Mouse (Mus musculus) liver (tissue): ENCODE results near the gene Cfap61.
A peak's percentile ranks its signal among the peaks of the same experiment; 100 is the strongest.

ENCODE experiments used
- DNase-seq: peaks from one replicate; pipeline ENCODE4 v3.0.0-alpha.2; 2020; ENCODE audit warnings: mixed read lengths

Cfap61 gene

DNA sequence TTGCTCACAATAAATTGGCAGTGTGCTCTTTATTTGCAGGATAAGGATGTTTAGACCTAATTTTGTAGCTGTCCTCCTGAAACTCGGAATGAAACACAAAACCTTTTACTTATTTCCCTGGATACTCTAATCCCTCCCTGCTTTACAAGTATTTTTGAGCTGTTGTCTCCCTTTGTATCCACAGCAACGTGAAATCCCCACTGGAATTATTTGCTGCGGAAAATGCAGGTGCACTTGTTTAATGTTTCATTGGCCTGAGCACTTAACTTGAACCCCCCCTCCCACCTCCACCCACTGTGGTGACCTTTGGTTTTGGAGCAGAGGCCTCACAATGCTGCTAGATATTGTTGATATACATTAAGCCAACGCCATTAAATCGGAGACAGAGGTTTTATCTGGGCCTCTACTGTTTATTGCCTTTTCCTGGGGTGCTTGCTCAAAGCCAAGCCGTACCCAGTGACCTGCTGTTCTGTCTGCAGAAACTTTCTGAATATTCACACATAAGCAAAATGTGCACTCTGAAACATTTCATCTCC, 154.6 kb downstream of the Cfap61 start:
- no peak for DNase-seq

DNA sequence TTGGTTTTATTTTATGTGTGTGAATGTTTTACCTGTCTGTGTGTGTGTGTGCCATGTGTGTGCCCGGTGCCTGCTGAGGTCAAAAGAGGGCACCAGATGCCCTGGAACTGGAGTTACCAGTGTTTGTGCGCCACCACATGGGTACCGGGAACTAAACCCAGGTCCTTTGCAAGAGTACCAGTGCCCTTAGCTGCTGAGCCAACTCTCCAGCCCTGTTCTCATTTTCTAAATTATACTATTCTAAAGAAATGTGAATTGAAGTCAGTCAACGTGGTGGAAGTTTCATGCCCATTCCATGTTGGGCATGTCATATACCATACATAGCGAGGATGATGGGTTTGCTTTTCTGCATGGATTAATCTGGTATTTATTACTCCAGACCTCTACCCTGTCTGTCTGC, 162.9 kb downstream of the Cfap61 start:
- DNase-seq = no peak

DNA sequence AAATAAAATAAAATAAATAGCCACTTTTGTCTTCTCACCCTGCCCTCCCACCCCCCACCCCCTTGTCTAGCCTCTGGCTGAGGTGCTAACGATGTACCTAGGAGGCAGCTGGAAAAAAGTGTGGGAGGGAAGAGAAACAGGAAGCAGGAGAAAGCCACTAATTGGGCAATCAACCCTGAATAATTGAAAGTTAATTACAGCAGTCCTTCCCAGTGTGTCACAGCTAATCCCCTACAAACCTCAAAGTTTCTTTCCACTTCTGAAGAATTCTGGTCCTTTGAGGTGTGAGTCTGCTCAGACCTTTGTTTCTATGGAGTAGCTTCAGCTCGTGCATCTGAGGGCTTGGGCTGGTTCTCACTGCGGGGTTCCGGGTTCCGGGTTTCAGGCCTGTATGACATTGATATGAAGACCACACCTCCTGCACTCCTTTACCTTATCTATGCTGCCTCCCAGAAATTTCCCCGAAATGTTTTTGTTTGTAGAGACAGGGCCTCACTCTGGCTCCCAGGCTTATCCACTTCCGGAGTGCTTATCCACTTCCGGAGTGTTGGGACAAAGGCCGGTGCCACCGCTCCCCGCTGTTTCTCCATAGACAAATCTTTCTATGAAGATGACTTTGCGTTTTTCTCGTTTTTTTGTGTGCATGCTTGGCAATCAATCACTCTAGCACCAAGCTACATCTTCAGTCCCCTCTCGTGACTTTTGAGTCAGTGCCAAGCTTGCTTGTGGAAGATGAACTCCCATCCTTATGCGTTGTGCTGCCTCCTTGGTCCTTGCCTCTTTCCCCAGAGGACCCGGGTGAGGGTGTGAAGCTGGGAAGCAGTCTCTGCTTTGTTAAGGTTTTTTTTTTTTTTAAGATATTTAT, 164.5 kb downstream of the Cfap61 start:
- DNase-seq = peak; percentile 87

DNA sequence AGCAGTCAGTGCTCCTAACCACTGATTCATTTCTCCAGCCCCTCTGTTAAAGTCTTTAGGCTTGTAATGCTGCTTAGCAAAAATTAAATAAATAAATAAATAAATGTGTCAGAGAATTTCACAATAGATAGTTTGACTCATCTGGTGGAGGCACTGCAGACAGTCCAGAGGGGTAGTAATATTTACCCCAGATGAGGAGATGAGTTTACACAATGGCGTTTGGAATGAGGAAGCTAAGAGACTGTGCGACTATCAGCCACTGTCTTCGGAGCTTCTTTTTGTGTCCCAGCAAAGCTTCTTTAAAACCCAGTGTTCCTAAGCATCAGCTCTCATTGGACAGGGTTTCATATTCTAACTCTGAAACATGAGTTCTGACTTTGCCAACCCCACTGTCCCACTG, 165.3 kb downstream of the Cfap61 start:
- no peak for DNase-seq

DNA sequence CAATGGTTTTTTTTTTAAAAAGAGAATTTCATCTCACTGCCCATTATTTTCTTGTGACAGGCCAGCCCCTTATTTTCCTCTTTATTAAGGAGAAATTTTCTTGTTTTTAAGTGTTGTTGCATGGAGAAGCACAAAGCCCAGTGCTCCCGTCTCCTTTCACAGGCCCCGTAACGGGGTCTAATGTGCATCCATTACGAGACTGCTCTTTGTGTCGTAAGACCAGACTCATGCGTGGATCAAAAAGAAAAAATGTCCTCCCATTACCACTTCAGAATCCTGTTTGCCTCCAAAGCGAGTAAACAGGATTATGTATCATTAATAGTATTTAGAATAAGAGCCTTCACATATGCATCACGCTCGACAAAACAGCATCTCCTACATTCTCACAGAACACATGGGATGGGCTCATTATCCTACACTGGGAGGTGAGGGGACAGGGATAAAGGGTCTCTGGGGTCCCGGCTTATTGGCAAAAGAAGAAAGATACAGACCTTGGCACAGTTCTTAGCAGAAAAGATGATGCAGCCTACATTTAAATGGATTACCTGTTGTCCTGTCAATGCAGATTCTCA, 166.0 kb downstream of the Cfap61 start:
- DNase-seq = no peak

DNA sequence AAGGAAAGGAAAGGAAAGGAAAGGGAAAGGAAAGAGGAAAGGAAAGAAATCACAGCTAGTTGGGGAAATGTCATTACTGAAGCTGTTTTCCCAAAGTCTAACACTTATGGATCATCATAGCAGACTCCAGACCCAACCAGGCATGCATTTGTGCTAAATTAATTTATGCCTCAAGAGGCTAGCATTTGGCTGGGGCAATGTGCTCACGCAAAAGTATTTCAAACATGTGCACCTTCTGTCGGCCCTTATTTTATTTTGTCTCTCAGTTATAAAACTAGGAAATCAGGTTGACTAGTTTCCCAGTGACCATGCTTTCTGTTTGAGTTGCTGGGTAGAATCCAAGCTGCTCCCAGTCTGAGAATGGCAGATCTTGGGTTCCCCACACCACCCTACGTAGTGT, 168.0 kb downstream of the Cfap61 start:
- no peak for DNase-seq

DNA sequence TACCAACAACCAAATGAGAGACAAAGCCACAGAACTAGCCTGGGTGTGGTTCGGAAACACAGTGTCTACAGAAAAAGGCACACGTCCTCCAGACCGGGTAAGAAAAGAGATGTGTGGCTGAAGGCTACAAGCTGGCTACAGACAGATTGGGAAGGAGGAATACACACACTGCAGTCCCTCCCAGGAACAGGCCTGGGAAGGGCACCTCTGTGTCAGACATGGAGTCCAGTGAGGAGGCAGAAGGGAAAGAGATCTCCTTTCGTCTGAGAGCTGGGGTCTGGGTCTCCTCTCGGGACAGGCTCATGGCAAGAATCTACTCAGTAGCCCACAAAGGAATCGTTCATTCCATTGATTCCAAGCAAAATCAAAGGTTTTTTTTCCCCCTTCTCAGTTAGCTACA, 170.8 kb downstream of the Cfap61 start:
- DNase-seq = no peak

DNA sequence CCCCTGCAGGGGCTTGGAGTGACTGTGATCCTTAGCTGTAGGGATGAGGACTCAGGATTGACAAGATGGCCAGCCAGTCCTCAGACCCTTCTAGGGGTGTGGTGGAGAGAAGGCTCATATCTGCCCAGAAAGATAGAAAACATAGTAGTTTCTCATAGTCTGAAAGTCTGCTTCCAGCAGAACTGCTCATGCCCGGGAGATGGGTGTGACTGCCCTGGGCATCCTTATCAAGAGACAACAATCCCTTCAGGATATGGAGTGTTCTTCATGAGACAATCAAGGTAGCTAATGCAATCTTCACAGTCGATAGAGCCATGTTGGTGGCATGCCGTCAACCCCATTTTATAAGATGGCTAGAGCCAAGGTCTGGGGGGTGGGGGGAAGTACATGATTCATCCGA, 173.4 kb downstream of the Cfap61 start:
- DNase-seq = peak; percentile 6

DNA sequence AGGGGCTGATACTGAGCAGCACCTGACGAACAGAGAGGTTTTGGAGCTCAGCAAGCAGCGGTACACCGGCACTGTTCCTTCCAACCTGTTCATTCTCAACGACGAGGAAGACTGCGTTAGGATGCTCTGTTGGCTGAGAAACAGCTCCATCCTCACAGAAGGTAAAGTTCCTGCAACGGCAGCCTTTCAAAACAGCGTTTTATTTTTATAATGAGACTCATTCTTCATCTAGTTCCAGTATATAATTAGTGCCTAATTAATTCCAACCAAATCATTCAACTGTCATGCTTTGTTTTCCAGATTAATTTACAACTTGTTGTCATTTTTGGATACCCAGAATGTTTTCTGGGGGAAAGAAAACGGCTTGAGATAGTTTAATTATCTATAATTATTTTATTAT, 175.3 kb downstream of the Cfap61 start:
- no peak for DNase-seq

DNA sequence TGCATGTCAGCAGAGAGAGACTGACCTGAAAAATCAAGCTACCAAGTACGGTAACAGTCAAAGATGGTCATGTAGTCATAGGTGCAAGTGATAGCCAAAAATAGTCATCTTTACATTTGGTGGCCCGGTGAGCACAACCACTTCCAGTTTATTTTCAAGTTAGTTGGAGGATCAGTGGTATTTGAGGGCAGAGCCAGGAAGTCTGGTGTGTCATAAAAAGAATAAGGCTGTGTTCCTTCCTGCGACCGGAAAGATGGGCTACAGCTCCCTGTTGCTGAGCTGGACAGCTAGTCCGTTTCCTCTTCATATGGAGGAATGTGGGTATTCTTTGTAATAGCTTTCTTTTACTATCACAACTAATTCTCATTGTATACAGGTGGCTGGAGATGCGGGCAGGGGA, 181.7 kb downstream of the Cfap61 start:
- no peak for DNase-seq

DNA sequence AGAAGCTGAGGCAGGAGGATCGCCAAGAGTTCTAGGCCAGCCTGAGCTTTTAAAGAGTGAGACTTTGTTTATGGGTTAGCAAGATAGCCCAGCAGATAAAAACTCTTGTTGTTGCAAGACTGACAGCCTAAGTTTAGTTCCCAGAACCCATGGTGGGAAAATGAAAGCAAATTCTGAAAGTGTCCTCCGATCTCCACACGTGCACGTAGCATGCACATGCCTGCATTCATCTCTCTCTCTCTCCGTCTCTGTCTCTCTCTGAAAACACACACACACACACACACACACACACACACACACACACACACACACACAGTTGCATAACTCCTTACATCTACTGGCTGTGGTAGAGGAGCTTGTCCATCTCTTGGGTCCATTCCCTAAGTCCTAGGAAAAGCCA, 182.1 kb downstream of the Cfap61 start:
- no peak for DNase-seq

DNA sequence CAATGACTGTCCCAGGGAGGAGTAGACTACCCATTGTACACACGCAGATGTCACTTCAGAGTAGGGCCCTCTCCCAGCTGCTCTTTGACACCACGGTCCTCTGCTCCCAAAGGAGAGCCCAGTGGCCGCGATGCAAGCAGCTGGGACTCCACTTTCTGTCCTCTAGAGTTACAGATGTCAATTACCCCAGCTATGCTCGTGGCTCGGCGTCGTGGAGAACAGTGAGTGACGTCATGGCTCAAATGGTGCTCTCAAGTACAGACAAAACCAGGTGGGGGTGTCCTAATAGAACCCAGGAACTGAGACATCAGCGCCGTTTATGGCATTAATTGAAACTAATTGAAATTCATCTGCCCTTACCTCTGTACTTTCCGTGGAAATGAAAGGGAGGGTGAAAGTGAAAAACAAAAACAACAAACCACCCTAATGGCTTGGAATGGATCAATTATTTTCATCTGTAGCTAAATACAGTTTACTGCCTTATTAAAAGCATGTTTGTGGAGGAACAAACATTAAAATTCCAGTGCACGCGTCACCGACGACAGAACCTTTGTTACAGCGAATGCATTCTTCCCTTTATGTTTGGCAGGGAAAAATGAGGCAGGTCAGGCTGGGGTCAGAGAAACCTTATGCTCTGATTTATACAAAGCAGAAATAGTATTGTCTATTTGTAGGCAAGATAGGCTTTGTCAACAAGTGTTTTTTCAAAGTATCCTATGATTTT, 182.8 kb downstream of the Cfap61 start:
- no peak for DNase-seq

DNA sequence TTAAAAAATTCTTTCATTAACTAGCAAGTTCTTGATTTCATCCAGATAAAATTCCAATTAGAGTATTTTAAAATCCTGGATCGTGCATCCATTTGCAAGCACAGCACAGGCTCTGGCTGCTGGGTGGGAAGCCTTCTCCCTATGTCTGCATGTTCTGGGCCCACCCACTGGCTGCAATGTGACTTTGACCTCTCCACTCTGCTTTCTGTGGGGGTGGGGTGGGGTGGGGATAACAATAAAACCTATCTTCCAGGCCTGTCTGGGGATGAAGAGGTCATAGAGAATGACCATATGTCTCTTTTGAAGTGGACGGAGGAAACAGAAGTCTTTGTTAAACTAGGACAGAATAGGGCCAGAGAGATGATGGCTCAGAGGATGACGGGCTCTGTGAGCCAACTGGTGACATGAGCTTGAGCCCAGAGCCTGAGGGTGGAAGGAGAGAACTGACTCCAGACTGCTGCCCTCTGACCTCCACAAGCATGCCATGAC, 183.4 kb downstream of the Cfap61 start:
- no peak for DNase-seq

DNA sequence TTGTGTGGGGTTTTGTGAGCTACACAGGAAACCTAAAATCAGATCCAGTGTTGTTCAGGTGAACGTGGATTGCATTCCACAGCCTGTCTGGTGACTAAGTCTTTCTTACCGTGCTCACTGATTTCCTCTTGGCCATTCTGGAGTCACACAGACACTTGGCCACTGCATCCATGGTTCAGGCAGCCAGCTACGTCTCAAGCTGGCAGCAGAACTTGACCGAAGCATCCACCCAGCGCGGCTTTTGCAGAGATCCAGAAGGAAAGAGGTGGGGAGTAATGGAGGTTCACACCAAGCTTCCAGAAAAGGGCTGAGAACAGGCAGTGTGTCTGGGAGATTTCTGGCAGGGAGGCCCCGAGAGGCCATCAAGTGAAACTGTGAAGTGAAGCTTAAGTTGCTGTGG, 187.0 kb downstream of the Cfap61 start:
- no peak for DNase-seq

DNA sequence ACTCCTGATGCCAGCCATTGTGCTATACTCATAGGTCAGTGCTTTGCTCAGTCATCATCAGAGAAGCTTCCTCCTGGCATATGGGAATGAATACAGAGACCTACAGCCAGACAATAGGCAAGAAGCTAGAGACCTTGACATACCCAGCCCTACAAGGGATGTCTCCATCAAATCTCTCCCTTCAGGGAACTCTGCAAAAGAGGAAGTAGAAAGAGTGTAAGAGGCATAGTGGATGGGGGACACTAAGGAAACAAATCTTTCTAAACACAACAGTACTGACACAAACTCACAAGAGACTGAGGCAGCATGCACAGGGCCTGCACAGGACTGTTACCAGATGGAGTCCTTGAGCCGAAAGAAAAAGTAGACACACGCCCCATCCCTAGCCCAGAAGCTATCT, 190.5 kb downstream of the Cfap61 start:
- DNase-seq = no peak

DNA sequence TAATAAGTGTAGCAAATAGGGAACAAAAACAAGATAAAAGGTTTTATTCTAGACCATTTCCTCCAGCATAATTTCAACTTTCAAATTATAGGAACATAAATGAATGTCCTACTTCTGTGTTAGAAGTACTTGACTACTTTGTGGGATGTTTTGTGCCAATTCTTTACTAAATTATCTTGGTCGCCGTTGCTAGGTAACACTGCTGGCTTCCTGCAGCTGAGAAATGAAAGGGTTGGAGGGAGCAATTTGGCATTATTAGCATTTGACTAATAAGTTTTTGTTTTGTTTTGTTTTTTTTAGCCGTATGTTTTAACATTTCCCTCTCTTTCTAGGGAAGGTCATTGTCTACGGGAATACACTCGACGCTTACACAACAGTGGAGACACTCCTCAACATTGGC, 194.0 kb downstream of the Cfap61 start:
- no peak for DNase-seq

DNA sequence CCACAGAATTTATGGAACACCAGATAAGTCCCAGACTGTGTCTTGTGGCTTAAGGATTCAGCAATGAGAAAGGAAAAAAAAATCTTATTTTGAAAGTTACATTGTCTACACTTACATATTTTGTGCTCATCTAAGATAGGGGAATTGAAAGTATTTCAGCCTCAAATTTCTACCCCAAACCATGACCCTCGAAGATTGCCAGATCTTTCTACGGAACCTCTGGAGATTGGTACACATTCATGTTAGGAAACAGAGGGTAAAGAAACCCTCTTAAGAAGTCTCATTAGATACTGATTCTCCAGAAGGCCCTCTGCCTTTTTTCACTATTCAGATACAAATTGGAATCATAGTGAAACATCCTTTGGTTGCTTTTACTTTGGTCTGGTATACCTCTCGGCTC, 195.9 kb downstream of the Cfap61 start:
- DNase-seq = no peak

DNA sequence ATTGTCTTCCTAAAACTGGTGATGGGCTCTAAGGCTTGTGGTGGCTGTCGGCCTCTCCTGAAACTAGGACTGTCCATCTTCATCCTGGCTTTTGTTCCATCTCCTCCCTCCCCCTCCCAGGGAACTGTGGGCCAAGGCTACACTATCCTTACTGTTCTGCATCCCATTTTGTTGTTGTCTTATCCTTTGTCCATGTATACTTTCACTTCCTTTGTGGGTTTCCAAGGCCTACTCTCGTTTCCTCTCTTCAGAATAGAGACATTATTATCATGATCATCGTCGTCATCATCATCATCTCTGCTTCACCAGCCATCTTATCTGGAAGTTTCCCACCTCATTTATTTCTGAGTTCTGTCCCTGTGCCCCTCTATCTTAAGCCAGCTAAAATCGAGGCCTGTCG, 199.7 kb downstream of the Cfap61 start:
- DNase-seq = no peak

DNA sequence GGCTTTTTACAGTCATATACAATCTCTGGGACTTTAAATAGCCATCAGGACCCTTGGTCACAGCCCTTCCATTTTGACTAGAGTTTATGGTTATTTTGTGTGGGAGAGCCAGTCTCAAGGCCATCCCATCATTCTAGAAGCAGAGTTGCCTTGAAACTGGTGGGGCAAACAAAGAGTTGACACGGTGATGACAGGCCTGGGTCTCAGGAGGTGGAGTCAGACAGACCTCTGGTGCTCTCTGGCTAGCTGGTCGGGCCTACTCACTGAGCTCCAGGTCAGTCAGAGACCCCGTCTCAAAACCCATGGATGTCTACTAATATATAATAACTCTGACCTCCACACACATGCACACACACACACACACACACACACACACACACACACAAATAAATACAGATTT, 206.1 kb downstream of the Cfap61 start:
- DNase-seq = no peak

DNA sequence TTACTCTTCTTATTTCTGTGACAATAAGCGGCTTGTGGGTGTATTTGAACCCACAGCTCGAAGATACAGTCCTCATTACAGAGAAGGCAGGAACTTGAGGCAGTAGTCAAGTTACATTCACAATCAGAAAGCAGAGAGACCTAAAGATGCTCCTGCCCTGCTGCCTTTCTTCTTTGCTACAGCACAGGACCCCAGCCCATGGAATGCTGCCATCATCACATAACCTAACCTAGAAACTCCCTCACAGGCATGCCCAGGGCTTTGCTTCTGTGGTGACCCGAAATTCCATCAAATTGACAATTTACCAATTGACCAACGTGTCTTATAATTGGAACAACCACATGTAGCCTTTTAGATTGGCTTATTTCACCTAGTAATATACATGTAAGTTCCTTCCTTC, 212.7 kb downstream of the Cfap61 start:
- no peak for DNase-seq

DNA sequence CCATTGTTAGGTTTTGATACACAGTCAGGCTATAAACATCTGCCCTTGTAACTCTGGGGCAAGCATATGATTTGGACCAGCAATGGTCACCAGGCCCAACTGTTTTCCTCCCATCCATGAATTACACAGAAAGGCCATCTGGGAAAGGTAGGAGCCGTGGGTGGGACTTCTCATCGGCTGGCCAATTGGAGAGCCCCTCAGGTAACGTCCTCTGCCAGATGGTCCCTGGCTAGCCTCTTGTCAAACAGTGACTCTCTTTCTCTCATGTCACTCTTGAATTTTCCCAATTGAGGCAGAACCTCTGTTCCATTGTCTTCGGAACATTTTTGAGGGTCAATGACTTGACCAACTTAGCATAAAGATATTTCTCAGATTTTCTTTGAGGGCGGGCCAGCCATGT, 213.2 kb downstream of the Cfap61 start:
- no peak for DNase-seq

DNA sequence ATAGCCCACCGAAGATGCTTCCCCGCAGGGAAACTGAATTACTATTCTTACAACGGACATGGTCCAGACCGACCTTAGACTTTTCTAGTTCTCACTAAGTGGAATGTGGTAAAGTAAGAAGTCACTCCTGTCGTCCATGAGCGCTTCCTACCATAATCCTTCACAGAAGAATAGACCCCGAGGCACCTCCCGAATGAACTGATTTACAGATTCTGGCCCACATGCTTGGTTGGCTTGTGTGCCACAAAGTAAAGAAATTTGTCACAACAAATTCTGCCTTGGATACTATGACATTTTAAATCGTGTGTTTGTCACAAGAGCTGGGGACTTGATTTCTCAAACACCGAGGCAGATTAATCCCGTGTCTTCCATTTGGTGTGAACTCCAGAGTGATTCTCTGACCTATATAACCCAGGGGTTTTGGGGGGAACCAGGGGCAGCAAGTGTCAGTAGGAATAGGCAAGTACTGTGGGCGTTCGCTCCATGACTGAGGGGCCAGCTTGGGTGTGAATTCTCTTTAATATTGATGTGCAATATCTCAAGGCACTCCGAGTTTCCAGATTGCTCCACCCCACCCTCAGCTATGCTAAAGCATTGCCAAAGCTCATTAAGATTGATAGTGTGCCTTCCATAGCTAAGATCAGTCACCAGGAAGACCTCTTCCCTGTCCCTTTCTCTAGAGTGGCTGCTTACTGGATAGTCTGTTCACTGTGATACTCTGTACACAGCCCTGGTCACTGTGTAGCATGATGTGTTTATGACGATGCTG, 214.8 kb downstream of the Cfap61 start:
- no peak for DNase-seq
